Mouse (Mus musculus) intestine, embryonic 14.5 days (tissue): ENCODE measurements at regions not wholly inside any gene's neighbourhood (a gene's known extent, or its start where the extent isn't known, plus 50 kb on each side); places are given as distances from the start of the nearest gene placed in this dataset.

ENCODE experiments used
- ATAC-seq: fragments of 200-750 bp; cut with Nextera tagmentation; replicated peaks from 2 replicates; pipeline ENCODE4 v1.8.0; 2017; ENCODE audit warnings: low read depth, moderate number of reproducible peaks, moderate TSS enrichment, moderate library complexity; ENCODE audit not compliant: low FRiP score, low TSS enrichment
- DNase-seq: peaks from one replicate; pipeline ENCODE4 v3.0.0-alpha.2; 2018; ENCODE audit warnings: low spot score
- H3K27ac ChIP-seq: fragments of 300-500 bp; sonication (generic); 2 replicates; pipeline ENCODE4 v1.5.1; 2014; ENCODE audit warnings: low read depth, mild to moderate bottlenecking, control low read depth
- H3K27me3 ChIP-seq: fragments of 300-500 bp; sonication (generic); replicated peaks from 2 replicates; pipeline ENCODE4 v1.6.1; 2014; ENCODE audit warnings: low read length, control low read depth; ENCODE audit not compliant: control insufficient read depth, insufficient read depth
- H3K36me3 ChIP-seq: fragments of 300-500 bp; sonication (generic); 2 replicates; pipeline ENCODE4 v1.6.1; 2014; ENCODE audit warnings: low read length, control low read depth; ENCODE audit not compliant: control insufficient read depth, insufficient read depth
- H3K4me1 ChIP-seq: fragments of 300-500 bp; sonication (generic); replicated peaks from 2 replicates; pipeline ENCODE4 v1.6.1; 2014; ENCODE audit warnings: low read length, control low read depth, mixed read lengths; ENCODE audit not compliant: control insufficient read depth, insufficient read depth
- H3K4me2 ChIP-seq: fragments of 300-500 bp; sonication (generic); 2 replicates; pipeline ENCODE4 v1.6.1; 2014; ENCODE audit warnings: low read length
- H3K4me3 ChIP-seq: fragments of 300-500 bp; sonication (generic); 2 replicates; pipeline ENCODE4 v1.5.1; 2014; ENCODE audit warnings: low read depth, low read length, control low read depth, mixed read lengths
- H3K9ac ChIP-seq: fragments of 300-500 bp; sonication (generic); 2 replicates; pipeline ENCODE4 v1.6.1; 2014; ENCODE audit warnings: mild to moderate bottlenecking, low read length
- H3K9me3 ChIP-seq: fragments of 300-500 bp; sonication (generic); 2 replicates; pipeline ENCODE4 v1.6.1; 2016; ENCODE audit warnings: low read length, control low read depth; ENCODE audit not compliant: control insufficient read depth
- WGBS: fragments of 180-500 bp; shearing (Covaris S2); extraction: QIAGEN DNeasy Blood & Tissue Kit; methylation state at CpG from one replicate; pipeline ENCODE4 v1.1.7; 2014; 5-methylcytosine and 5-hydroxymethylcytosine counted together

DNA sequence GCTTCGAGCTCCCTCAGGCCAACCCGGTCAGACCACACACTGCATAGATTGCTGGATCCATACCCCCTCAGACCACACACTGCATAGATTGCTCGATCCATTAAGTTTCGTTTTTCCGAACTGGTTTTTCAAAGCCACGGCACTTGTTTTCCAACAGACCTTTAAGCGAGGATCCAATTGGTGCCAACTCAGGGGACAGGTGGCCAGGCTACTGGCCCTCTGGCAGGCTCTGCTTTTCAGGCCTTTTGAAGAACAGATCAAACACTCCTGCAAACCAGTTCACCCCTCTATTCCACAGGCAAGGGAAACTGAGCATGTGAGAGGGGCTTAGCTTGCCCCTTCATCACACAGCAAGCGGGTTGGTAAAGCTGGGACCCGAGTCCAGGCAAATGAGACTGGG, 72.2 kb upstream of the Nkd1 start:
- Histone ChIP-seq H3K27ac (no peak overlapping the region), H3K4me3 (no peak overlapping the region), H3K4me2 (no peak overlapping the region), H3K9ac (no peak overlapping the region), H3K4me1 (peaks cover 7% of the 10 kb centered on the region), H3K27me3 (peaks cover 40% of the 10 kb centered on the region), H3K9me3 (no peaks in the 10 kb centered on the region), H3K36me3 (no peaks in the 10 kb centered on the region)
- WGBS = 90% methylated on average over 9 of the region's 9 CpGs
- no peak for ATAC-seq
- no peak for DNase-seq

DNA sequence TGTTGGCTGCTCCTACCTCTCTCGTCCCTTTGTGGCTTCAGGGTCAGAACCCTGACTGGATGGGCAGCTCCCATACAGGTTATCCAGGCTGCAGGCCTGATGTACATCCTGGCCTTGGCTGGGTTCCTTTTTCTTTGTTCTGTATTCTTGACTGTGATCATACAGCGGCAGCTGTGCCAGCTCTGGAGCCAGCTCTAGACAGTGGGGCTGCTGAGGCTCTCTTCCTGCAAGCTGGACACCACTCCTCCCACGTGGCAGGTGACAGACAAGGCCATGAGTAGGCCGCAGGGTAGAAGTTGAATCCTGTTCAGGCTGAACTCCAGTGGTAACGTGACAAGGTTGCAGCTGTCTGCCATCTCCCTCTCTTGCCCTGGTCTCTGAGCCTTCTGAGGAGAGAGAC, 71.6 kb upstream of the Nkd1 start:
- DNase-seq (no peak), ATAC-seq (no peak)
- peaks cover 45% of the 10 kb centered on the region for H3K27me3 ChIP-seq
- H3K36me3 ChIP-seq = no peaks in the 10 kb centered on the region
- H3K4me2 ChIP-seq = no peak overlapping the region
- peaks cover 8% of the 10 kb centered on the region for H3K4me1 ChIP-seq
- no peak overlapping the region for H3K27ac ChIP-seq
- 78% methylated on average over 5 of the region's 5 CpGs for whole genome bisulfite sequencing
- no peak overlapping the region for H3K9ac ChIP-seq
- no peaks in the 10 kb centered on the region for H3K9me3 ChIP-seq
- H3K4me3 ChIP-seq = no peak overlapping the region

DNA sequence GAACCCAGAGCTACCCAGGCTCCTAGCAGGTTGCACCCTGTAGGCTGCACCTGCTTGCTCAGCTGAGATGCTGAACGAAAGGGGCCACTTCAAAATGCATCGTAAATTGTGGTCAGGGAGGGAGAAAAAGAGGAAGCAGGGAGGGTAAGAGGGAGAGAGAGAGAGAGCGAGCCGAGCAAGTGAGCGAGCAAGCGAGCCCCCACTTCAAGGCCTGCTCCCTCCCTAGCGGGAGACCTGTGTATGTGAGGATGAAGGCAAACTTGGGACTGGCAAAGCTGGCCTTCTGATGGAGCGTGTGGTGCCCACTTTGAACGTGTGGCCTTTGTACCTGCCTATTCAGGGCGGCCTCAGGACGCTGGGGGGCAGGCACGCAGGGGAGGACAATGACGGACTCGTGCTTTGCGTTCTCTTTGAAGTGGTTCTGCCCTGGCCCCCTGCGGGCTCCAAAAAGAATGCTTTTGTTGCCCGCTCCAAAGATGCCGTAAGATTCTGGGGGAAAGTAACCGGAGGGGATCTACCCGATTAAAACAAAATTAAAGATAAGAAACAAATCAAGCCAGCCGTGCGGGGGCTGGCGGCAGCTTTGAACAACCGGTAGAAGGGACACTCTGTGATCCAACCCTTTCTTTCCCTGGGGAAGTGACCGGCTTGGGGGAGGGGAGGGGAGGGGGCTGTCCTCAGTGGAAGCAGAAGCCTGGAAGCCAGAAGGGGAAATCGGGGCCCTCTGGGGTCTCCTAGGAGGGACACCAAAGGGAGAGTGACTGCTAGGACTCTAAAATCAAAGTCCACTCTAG, 70.1 kb upstream of the Nkd1 start:
- WGBS = 14% methylated on average over 26 of the region's 26 CpGs
- peaks cover 19% of the 10 kb centered on the region for H3K4me1 ChIP-seq
- no peaks in the 10 kb centered on the region for H3K36me3 ChIP-seq
- ATAC-seq = no peak
- no peak overlapping the region for H3K27ac ChIP-seq
- H3K9me3 ChIP-seq = no peaks in the 10 kb centered on the region
- peak; percentile 61 for DNase-seq
- H3K4me2 ChIP-seq = 0 out of 2 replicates have a peak overlapping the region, but pooled peaks have one; percentile 0
- no peak overlapping the region for H3K9ac ChIP-seq
- H3K27me3 ChIP-seq = peaks cover 60% of the 10 kb centered on the region
- no peak overlapping the region for H3K4me3 ChIP-seq

DNA sequence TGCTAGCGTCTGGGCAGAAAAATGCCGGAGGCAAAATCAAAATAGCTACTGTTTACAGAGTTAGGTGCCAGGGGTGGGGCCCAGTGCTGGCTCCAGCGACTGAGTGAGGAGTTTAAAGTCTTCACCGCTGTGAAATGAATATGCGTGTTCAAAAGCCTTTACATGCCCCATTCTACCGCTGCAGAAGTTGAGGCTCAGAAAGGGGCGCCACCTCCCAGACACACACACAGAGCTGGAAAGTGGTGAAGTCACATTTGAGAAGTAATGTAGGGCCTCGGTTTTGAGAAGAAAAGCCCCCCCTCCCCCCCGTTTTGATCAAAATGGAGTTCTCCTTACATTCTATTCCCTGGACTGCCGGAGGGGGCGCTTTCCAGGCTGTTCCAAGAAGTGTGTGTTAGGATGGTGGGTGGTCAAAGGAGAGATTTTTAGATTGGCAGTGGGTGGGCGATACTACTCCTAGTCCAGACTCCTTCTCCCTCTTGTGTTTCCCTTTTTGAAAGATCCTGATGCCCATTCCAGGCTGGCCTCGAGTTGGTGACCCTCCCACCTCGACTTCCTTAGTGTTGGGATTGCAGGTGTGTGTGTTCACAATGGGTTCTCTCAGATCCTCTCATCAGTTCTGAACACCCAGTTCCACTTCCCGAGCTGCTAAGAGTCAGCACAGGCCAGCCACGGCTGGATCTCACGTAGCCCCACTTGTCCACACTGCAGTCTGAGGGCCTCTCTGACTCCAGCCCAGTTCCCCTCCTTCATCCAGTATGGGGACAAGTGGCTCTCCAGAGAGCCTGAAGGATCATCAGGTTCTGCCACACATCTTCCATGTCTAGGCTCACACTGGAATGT, 69.3 kb upstream of the Nkd1 start:
- Histone ChIP-seq H3K36me3 (no peaks in the 10 kb centered on the region), H3K4me1 (peaks cover 19% of the 10 kb centered on the region), H3K4me2 (0 out of 2 replicates have a peak overlapping the region, but pooled peaks have one; percentile 0), H3K9me3 (peaks cover 3% of the 10 kb centered on the region; the same call in 1 of the 2 replicates), H3K4me3 (no peak overlapping the region), H3K9ac (no peak overlapping the region), H3K27ac (no peak overlapping the region), H3K27me3 (peaks cover 62% of the 10 kb centered on the region)
- ATAC-seq = no peak
- no peak for DNase-seq
- WGBS = 28% methylated on average over 17 of the region's 17 CpGs

DNA sequence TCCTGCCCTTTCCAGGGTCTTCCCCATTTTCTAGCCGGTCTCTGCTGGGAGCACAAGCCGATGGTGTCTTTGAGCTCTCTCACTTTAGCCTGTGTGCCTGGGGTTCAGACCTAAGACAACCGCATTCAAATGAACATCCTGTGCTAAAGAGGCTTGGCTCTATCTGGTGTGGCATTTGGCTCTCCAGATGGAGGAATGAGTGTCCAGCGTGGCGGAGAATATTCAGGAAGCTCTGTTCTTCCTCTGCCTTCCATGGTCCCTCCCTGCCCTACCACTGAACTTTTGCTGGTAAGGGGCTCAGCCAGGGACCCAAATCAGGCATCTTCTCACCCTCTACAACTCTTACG, 68.7 kb upstream of the Nkd1 start:
- Histone ChIP-seq H3K27ac (no peak overlapping the region), H3K4me1 (peaks cover 16% of the 10 kb centered on the region), H3K4me2 (no peak overlapping the region), H3K4me3 (no peak overlapping the region), H3K9me3 (peaks cover 5% of the 10 kb centered on the region; the same call in 1 of the 2 replicates), H3K36me3 (no peaks in the 10 kb centered on the region), H3K27me3 (peaks cover 62% of the 10 kb centered on the region), H3K9ac (no peak overlapping the region)
- DNase-seq = no peak
- ATAC-seq = no peak
- 76% methylated on average over 6 of the region's 6 CpGs for whole genome bisulfite sequencing

DNA sequence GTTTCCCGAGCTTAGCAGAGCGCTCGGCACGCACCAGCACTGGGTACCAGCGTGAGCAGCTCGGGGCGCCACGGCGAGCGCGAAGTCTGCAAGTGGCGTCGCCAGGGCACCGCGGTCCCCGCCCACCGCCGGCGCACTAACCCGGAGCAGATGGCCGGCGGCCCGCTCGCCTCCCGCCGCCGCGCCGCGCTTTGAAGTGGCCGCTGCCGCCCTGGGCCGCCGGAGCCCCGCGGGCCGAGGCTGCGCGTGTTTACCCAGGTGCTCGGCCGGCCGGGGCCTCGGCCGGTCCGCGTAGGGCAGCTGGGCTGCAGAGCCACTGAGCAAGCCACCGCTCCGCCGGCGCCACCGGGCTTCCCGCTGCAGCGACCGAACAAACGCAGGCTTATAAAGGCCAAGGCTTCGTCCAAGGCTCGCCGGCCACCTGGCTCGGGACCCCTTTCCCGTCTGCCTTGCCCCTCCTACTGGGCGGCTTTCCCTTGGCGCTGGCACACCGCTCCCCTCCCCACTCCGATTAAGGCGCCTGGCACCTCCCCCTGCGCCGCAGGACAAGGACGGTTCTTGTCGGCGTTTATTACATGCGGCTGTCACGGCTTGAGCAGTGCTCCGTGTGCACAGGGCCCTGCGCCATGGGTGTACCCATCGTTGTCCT, 67.0 kb upstream of the Nkd1 start:
- peaks cover 62% of the 10 kb centered on the region for H3K27me3 ChIP-seq
- DNase-seq (peak; percentile 79), ATAC-seq (peak; percentile 76)
- peak overlapping the region; percentile 42 for H3K9ac ChIP-seq
- H3K4me1 ChIP-seq = peaks cover 16% of the 10 kb centered on the region
- no peak overlapping the region for H3K27ac ChIP-seq
- H3K9me3 ChIP-seq = peaks cover 5% of the 10 kb centered on the region; the same call in 1 of the 2 replicates
- peak overlapping the region; percentile 50 for H3K4me3 ChIP-seq
- WGBS = 1% methylated on average over 69 of the region's 75 CpGs
- H3K36me3 ChIP-seq = no peaks in the 10 kb centered on the region
- peak overlapping the region; percentile 99 for H3K4me2 ChIP-seq

DNA sequence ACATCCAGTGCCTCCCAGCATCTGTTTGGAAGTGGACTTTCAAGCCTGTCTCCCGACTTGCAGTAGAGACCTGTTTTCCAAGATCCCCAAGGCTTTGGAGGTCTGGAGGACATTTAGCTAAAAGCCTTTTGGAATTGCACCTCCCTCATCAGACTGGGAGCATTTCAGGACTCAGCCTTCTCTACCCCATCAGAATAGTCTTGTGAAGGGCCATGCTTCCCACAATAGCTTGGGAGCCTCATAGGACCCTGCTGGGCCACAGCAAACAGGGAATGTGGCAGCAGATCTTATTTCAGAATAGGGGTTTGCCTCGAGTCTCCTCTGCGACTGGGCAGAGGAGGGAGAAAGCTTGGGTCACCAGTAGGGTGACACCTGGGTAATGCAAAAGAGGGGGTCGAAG, 66.2 kb upstream of the Nkd1 start:
- Histone ChIP-seq H3K4me1 (peaks cover 16% of the 10 kb centered on the region), H3K27ac (no peak overlapping the region), H3K36me3 (no peaks in the 10 kb centered on the region), H3K27me3 (peaks cover 62% of the 10 kb centered on the region), H3K9me3 (peaks cover 5% of the 10 kb centered on the region; the same call in 1 of the 2 replicates), H3K4me2 (peak overlapping the region; percentile 99), H3K9ac (no peak overlapping the region), H3K4me3 (0 out of 2 replicates have a peak overlapping the region, but pooled peaks have one; percentile 50)
- ATAC-seq (no peak), DNase-seq (no peak)
- 6% methylated on average over 4 of the region's 4 CpGs for WGBS

DNA sequence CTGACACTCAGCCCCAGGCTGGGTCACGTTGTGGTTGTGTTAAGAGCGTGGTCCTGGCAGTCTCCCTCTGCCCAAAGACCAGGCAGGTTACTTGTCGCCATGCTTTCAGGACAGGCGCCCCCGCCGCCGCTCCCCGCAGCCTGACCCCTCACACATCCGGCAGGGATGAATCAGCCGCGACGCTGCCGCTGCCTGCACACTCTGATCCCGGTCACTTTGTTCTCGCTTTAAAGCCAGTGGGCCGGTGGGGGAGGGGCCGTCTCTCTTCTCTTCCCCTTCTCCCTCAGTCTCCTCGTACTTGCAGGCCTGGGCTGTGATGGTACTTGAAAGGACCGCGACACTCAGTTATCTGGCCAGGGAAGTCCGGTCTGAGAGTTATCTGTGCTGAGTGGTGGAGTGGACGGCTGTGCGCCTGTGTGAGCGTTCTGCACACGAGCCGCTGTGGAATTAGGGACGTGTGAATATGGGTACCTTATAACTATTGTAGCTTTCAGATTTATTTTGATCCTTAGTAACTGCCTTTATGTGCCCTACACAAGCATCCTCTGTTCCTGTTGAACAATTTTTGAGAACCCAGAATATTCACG, 65.6 kb upstream of the Nkd1 start:
- 7% methylated on average over 28 of the region's 28 CpGs for WGBS
- Histone ChIP-seq H3K9me3 (peaks cover 5% of the 10 kb centered on the region; the same call in 1 of the 2 replicates), H3K4me3 (0 out of 2 replicates have a peak overlapping the region, but pooled peaks have one; percentile 3), H3K27ac (no peak overlapping the region), H3K4me1 (peaks cover 16% of the 10 kb centered on the region), H3K36me3 (no peaks in the 10 kb centered on the region), H3K4me2 (peak overlapping the region; percentile 99), H3K9ac (no peak overlapping the region), H3K27me3 (peaks cover 57% of the 10 kb centered on the region)
- ATAC-seq (no peak), DNase-seq (peak; percentile 69)
